Mouse (Mus musculus): ENCODE measurements around the gene Pbrm1. TPM values are rescaled to one million over a fixed set of nuclear protein-coding genes. Genes with fewer than 3 reads are reported as not detected.

Gene Pbrm1
- polyA plus RNA-seq, 1 experiment = 15.5 TPM

DNA sequence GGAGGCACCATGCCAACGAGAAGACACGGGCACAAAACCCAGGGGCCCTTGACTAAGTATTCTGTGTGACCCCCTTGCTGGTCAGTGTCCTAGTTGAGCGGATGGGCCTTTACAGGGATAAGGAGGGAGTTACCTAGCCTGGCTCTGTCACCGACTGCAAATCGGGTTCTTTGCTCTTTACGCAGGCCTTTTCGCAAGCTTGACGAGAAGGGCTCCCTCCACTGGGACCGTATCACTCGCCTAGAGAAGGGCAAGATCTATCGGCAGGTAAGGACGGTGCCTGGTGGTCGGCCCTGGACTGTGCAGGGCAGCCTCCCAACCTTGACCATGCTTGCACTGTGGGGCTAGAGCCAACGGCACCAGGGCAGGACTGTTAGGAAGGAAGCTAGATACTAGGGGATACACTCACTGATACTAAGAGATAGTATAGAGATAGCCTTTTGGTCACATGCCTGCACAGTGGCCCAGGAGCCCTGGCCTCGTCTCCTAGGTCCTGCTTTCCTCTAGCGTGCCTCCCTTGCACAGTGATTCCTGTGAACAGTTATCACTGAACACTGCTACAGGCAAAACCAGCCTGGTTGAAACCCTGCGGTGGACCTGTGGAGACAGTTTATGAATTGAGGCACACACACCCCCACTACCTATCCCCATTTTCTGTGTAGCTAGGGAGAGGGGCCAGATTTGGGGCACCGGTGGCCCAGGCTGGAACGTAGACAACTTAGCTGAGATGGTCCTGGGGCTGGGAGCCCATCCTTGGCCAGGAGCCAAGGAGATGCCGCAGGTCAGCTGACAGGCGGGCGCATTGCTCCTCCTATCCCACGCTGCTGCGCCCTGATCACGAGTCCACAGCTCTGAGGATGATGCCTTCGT lies 117.7 kb downstream of the Pbrm1 start:
- H3K27ac ChIP-seq (ENCODE audit: insufficient read depth, low read length) = no peak overlapping the region
- H3K4me1 ChIP-seq (ENCODE audit: control insufficient read depth, insufficient read depth, low read length) = peaks cover 2% of the 10 kb centered on the region; the same call in 1 of the 2 replicates
- TF ChIP-seq POLR2A (IDR thresholded peaks at IDR 0.05; ENCODE audit: extremely low read depth, insufficient read depth, low read length) (no peak), CTCF (IDR thresholded peaks at IDR 0.05; ENCODE audit: extremely low read depth, insufficient read depth, low read length) (no peak)
- H3K4me3 ChIP-seq (ENCODE audit: insufficient read depth, low read length) = no peak overlapping the region

DNA sequence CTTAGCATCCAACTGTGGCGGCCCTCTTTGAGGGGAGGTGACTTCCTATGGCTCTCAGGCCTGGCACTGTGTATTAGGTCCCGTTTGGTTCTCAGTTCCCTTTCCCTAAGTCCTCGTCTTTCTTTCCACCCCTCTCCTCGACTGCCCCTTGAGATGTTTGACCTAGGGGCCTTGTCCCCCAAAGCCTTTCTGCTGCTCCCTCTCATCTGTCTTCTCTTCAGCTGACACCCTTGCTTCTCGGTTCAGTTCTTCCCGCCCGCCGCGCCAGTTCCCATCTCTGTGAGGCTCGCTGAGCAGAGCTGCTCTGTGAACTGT lies 118.3 kb downstream of the Pbrm1 start:
- Histone ChIP-seq H3K4me1 (ENCODE audit: control insufficient read depth, insufficient read depth, low read length) (peaks cover 2% of the 10 kb centered on the region; the same call in 1 of the 2 replicates), H3K4me3 (ENCODE audit: insufficient read depth, low read length) (no peak overlapping the region), H3K27ac (ENCODE audit: insufficient read depth, low read length) (no peak overlapping the region)
- TF ChIP-seq CTCF (IDR thresholded peaks at IDR 0.05; ENCODE audit: extremely low read depth, insufficient read depth, low read length) (no peak), POLR2A (IDR thresholded peaks at IDR 0.05; ENCODE audit: extremely low read depth, insufficient read depth, low read length) (no peak)

DNA sequence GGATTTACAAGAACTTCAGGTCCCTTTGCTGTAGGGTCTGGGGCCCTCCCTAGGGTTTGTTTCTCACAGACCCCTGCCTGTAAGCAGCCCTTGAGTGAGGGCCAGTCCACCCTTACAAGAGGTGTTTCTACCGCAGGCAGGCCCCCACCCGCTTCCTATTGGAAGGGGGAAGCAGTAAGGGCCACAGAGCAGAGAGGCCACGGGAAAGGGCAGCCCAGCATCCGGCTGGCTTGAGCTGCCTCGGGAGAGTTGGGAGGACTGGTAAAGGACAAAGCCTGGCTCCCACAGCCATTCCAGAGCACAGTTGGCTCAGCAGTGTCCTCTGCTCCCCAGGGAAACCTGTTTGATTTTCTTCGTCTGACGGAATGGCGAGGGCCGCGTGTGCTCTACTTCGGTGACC lies 118.9 kb downstream of the Pbrm1 start:
- Histone ChIP-seq H3K4me3 (ENCODE audit: insufficient read depth, low read length) (no peak overlapping the region), H3K4me1 (ENCODE audit: control insufficient read depth, insufficient read depth, low read length) (peaks cover 2% of the 10 kb centered on the region; the same call in 1 of the 2 replicates), H3K27ac (ENCODE audit: insufficient read depth, low read length) (no peak overlapping the region)
- TF ChIP-seq CTCF (IDR thresholded peaks at IDR 0.05; ENCODE audit: extremely low read depth, insufficient read depth, low read length) (no peak), POLR2A (IDR thresholded peaks at IDR 0.05; ENCODE audit: extremely low read depth, insufficient read depth, low read length) (no peak)

DNA sequence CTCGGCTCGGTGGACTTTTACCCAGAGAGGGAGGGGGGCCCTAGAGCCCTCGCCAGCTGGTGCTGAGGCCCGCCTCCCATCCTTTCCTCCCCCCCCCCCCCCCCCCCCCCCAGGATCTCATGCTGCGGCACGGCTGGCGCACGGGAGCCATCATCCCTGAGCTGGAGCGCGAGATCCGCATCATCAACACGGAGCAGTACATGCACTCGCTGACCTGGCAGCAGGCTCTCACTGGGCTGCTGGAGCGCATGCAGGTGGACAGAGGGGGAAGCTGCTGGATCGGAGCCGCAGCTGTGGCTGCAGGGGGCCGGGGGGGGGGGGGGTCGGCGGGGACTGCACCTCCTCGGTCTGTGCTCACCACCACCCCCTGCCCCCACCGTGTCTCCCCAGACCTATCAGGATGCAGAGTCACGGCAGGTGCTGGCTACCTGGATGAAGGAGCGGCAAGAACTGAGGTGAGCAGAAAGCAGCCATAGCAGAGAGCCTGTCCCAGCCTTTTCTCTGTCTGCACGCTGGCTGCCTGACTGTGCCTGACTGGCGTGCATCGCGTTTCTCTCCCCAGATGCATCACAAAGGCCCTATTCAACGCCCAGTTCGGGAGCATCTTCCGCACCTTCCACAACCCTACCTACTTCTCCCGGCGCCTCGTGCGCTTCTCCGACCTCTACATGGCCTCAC lies 119.4 kb downstream of the Pbrm1 start:
- TF ChIP-seq CTCF (IDR thresholded peaks at IDR 0.05; ENCODE audit: extremely low read depth, insufficient read depth, low read length) (no peak), POLR2A (IDR thresholded peaks at IDR 0.05; ENCODE audit: extremely low read depth, insufficient read depth, low read length) (no peak)
- no peak overlapping the region for H3K4me3 ChIP-seq (ENCODE audit: insufficient read depth, low read length)
- H3K4me1 ChIP-seq (ENCODE audit: control insufficient read depth, insufficient read depth, low read length) = no peaks in the 10 kb centered on the region
- no peak overlapping the region for H3K27ac ChIP-seq (ENCODE audit: insufficient read depth, low read length)

DNA sequence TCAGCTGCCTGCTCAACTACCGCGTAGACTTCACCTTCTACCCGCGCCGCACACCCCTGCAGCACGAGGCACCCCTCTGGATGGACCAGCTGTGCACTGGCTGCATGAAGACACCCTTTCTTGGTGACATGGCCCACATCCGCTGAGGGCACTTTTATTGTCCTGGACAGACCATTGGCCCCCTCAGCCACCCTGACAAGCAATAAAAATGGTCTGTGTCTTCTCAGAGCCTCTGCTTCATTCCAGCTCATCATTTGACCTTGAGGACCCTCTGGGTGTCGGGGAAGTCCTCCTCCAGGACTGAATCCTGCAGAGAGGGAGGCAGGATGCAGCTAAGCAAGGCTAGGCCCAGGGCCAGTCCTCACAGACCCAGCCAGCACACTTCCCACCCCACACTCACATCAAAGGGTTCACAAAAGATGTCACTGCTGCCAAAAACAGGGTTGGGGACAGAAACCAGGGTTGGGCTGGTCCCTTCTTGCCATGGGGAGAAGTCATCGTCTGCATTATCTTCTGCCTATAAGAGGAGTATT lies 120.0 kb downstream of the Pbrm1 start:
- no peak overlapping the region for H3K27ac ChIP-seq (ENCODE audit: insufficient read depth, low read length)
- H3K4me3 ChIP-seq (ENCODE audit: insufficient read depth, low read length) = no peak overlapping the region

DNA sequence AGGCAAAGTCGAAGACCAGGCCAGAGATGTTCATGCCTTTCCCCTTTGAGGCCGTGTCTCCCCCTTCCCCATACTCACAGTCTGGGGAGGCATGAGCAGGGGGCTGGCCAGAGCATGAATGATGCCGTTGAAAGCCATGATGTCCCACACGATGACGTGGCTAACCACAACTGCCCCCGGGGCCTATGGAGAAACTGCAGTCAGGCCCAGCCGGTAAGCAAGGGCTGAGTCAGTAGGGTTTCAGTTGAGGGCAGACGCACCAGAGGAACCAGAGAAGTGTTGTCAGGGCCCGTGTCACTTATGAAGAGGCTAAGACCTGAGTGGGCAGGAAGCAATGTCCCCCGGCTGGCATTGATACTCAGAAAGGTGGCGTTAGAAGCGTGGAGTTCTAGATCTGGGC lies 120.7 kb downstream of the Pbrm1 start:
- no peak overlapping the region for H3K4me3 ChIP-seq (ENCODE audit: insufficient read depth, low read length)
- TF ChIP-seq POLR2A (IDR thresholded peaks at IDR 0.05; ENCODE audit: extremely low read depth, insufficient read depth, low read length) (no peak), CTCF (IDR thresholded peaks at IDR 0.05; ENCODE audit: extremely low read depth, insufficient read depth, low read length) (no peak)
- H3K4me1 ChIP-seq (ENCODE audit: control insufficient read depth, insufficient read depth, low read length) = no peaks in the 10 kb centered on the region
- H3K27ac ChIP-seq (ENCODE audit: insufficient read depth, low read length) = no peak overlapping the region

More for the DNA sequence above, 120.0 kb downstream of the Pbrm1 start:
- TF ChIP-seq POLR2A (IDR thresholded peaks at IDR 0.05; ENCODE audit: extremely low read depth, insufficient read depth, low read length) (no peak), CTCF (IDR thresholded peaks at IDR 0.05; ENCODE audit: extremely low read depth, insufficient read depth, low read length) (no peak)
- no peaks in the 10 kb centered on the region for H3K4me1 ChIP-seq (ENCODE audit: control insufficient read depth, insufficient read depth, low read length)

DNA sequence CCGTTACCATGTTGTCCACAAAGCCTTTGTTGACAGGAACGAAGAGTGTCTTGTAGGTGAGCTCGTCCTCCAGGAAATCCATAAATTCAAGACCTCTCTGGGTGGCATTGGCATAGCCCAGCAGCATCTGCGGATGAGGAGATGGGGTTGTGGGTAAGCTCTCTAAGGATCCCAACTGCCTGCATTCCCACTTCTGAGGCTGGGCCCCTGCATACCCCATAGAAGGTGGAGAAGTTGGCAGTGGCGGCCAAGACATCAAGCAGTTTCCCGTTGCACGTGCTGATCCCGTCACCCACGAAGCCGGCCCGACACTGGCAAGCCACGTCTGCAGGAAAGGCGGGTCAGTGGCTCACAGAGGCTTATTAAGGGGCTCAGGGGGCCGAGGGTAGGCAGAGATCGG lies 121.2 kb downstream of the Pbrm1 start:
- Histone ChIP-seq H3K27ac (ENCODE audit: insufficient read depth, low read length) (no peak overlapping the region), H3K4me3 (ENCODE audit: insufficient read depth, low read length) (no peak overlapping the region), H3K4me1 (ENCODE audit: control insufficient read depth, insufficient read depth, low read length) (no peaks in the 10 kb centered on the region)
- TF ChIP-seq CTCF (IDR thresholded peaks at IDR 0.05; ENCODE audit: extremely low read depth, insufficient read depth, low read length) (no peak), POLR2A (IDR thresholded peaks at IDR 0.05; ENCODE audit: extremely low read depth, insufficient read depth, low read length) (no peak)

DNA sequence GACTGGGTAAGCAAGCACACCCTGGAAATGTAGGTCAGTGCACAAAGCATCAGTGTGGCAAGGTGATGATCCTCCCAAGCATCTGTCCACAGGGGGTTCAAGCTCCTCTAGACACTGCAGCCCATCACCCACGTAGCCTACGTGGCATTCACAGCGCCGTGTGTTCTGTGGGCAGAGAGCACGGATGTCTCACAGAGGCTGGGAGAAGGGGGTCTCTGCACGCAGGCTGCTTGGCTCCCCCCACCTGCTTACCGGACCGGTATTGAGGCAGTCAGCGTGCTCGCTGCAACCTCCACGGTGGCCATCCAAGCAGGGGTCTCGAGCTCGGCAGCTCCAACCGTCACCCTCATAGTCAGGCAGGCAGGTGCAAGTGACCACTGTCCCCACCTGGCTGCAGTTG lies 122.1 kb downstream of the Pbrm1 start:
- H3K4me3 ChIP-seq (ENCODE audit: insufficient read depth, low read length) = no peak overlapping the region
- no peak overlapping the region for H3K27ac ChIP-seq (ENCODE audit: insufficient read depth, low read length)
- no peaks in the 10 kb centered on the region for H3K4me1 ChIP-seq (ENCODE audit: control insufficient read depth, insufficient read depth, low read length)
- TF ChIP-seq POLR2A (IDR thresholded peaks at IDR 0.05; ENCODE audit: extremely low read depth, insufficient read depth, low read length) = no peak
- TF ChIP-seq CTCF (IDR thresholded peaks at IDR 0.05; ENCODE audit: extremely low read depth, insufficient read depth, low read length) = no peak

DNA sequence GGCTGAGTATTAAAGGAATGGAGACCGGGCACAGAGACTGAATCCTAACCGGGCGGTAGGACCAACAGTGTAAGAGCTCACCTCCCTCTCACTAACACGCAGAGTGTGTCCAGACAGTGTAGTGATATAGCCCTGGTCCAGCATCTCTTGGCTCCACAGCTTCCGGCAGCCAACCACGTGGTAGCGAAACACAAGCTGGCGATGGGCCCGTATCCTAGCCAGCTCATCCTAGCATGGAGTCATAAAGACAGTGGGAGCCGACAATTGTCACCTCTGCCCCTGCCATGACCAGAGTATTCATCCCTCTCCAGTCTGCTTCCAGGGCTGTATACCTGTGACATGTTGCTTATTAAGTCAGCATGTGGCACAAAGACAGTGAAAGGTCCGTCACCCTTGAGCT lies 126.8 kb downstream of the Pbrm1 start:
- Histone ChIP-seq H3K4me1 (ENCODE audit: control insufficient read depth, insufficient read depth, low read length) (no peaks in the 10 kb centered on the region), H3K4me3 (ENCODE audit: insufficient read depth, low read length) (no peak overlapping the region), H3K27ac (ENCODE audit: insufficient read depth, low read length) (no peak overlapping the region)
- TF ChIP-seq CTCF (IDR thresholded peaks at IDR 0.05; ENCODE audit: extremely low read depth, insufficient read depth, low read length) (no peak), POLR2A (IDR thresholded peaks at IDR 0.05; ENCODE audit: extremely low read depth, insufficient read depth, low read length) (no peak)
